Mouse (Mus musculus) thymus, postnatal 25 days (tissue): ENCODE data around the gene Fancb.

Experiments used
- DNase-seq: peaks from one replicate; pipeline ENCODE4 v3.0.0; 2022

The Fancb gene

GRCm38 (mm10) chrX:164980193-164980775 is at the start of gene Fancb, which contains the start of gene Mospd2:
TSS of gene Fancb (plus strand) at chrX:164980592.
TSS of gene Mospd2 (minus strand) at chrX:164980375.
- peak; percentile 81 for DNase-seq

GRCm38 (mm10) chrX:164941540-164941939 is 38.9 kb upstream of the Fancb start:
- DNase-seq = no peak

GRCm38 (mm10) chrX:164951858-164952576 is 28.4 kb upstream of the Fancb start:
- no peak for DNase-seq

GRCm38 (mm10) chrX:164952601-164953375 is 27.6 kb upstream of the Fancb start:
- no peak for DNase-seq

- DNase-seq = no peak
Observed at GRCm38 (mm10) chrX:164965750-164966448, 14.5 kb upstream of the Fancb start.

- no peak for DNase-seq
Observed at GRCm38 (mm10) chrX:164971206-164971605, 9.2 kb upstream of the Fancb start.

- DNase-seq = no peak
Observed at GRCm38 (mm10) chrX:164978866-164979265, 1.5 kb upstream of the Fancb start.

GRCm38 (mm10) chrX:165003141-165003540 is 22.7 kb downstream of the Fancb start:
- no peak for DNase-seq

- no peak for DNase-seq
Observed at GRCm38 (mm10) chrX:165004779-165005324, 24.5 kb downstream of the Fancb start, which contains the start of gene Gm17604. TSS of gene Gm17604 (minus strand) at chrX:165004829.
